Mouse (Mus musculus): Measurements from ENCODE around the gene 1700021F07Rik.

The 1700021F07Rik gene

DNA sequence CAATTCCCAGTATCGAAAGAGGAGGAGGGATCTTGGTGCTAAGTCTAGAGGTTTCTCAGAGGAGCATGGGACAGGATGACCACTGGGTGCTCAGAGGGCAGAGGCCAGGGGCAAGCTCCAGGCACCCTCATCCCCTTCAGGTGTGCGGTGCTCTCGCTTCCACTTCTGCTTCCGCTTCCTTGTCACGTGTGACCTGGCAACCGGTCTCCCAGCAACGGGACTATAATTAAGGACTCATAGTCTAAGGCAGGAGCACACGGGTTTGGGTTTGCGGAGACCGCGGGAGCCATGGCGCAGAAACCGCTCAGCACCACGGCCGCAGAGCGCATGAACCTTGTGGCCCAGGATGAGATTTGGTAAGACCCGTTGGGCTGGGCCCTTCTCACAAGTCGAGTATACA, at the start of gene 1700021F07Rik:
TSS of gene 1700021F07Rik (plus strand) at position 211 of the 400 bp plus-strand sequence.
- no peak for DNase-seq (ENCODE audit: low read depth, low spot score)

DNA sequence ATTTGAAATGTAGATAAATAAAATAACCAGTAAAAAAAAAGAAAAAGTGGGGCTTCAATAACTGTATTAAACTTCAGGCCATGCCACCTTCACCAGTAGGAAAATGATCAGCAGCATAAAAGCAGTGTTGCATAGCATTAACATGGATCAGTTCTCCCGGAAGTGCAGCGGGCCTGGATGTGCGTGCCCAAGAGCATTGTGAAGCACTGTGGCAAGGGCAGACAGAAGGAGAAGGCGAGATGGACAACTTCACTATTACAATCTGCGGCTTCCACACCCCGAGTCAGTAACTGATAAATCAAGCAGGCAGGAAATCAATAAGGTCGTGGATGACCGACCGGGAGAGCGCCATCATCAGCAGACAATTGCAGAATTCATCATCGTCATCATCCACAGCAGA, 49.2 kb upstream of the 1700021F07Rik start:
- DNase-seq (ENCODE audit: low read depth, low spot score), result no peak

DNA sequence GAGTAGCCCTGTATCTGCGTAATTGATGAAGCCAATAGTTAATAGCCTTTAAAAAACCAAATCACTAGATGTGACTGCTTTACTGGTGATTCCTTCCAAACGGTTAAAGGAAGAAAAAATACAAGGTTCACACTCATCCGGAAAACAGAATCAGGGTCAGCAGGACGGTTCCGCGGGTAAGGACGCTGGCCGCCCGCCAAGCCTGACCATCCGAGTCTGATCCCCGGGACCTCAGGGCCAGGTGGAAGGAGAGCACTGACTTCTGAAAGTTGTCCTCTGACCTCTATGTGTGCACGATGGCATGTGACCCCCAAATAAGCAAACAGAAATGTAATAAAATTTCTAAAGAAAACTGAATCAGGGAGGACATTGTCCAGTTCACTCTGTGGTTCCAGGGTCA, 43.3 kb upstream of the 1700021F07Rik start:
- no peak for DNase-seq (ENCODE audit: low read depth, low spot score)

DNA sequence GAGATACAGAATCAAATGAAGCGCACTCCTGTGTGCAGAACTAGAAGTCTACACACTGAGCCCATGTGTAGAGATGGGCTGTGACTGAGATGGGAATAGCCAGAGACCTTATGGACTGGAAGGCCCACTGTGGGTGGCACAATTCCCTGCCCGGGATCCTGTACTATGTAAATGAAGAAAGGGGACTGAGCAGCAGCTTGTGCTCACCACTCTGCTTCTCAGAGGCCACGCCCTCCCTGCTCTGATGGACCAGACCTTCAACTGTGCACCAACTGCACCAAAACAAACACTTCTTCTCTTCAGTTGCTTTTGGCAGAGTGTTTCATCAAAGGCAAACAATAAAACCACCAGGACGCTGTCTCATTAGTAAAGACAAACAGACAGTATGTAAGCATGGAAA, 37.9 kb upstream of the 1700021F07Rik start:
- no peak for DNase-seq (ENCODE audit: low read depth, low spot score)

DNA sequence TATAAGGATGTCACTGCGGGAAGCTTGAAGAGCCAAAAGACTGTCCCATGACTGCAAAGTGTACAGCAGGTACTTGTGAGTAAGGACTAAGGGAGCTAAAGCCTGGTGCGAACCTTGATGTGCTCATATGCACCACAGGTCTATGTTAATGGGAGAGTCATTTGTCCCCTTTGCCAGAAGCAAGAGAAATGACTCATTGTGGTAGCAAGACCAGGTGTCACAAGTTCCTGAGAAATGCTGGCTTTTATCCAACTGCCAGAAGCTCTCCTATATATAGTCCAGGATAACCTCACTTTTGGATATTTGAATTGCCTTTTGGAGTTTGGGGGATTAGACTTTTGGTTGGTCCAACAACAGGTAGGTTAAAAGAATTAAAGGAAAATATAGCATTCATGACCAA, 22.8 kb upstream of the 1700021F07Rik start:
- no peak for DNase-seq (ENCODE audit: low read depth, low spot score)

DNA sequence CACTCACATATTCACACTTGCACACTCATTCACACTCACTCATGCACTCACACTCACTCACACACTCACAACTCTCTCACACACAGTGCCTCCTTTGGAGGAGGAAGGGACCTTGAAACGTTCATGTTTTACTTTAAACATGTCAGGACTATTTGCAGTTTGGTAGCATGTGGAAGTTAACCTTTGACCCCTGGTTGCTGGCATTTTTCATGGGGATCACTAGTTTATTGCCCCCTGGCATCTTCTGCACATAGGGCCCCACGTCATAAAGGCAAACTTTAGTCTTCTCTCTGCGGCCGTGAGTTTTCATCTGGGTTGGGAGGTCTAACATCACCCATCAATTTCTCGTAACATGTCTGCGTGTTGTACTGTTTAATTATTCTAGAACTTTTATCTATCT, 8.4 kb upstream of the 1700021F07Rik start:
- no peak for DNase-seq (ENCODE audit: low read depth, low spot score)

DNA sequence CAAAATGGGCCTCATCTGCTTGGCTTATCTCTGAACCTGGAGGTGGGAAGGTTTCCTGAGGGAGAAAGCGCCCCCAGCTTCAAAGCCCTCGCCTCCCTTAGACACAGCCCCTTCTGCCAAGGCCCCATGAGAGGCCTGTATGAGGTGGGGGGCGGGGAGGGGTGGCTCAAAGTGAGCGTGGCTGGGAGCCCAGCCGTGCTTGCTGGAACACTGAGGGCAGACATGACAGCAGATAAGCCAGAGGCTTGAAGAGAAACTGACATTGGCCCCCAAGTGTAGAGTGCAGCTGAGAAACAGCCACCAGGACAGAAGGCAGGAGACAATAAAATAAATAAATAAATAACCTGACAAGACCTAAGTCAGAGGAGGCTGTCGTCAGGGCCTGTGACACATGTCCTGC, 7.2 kb upstream of the 1700021F07Rik start:
- no peak for DNase-seq (ENCODE audit: low read depth, low spot score)

DNA sequence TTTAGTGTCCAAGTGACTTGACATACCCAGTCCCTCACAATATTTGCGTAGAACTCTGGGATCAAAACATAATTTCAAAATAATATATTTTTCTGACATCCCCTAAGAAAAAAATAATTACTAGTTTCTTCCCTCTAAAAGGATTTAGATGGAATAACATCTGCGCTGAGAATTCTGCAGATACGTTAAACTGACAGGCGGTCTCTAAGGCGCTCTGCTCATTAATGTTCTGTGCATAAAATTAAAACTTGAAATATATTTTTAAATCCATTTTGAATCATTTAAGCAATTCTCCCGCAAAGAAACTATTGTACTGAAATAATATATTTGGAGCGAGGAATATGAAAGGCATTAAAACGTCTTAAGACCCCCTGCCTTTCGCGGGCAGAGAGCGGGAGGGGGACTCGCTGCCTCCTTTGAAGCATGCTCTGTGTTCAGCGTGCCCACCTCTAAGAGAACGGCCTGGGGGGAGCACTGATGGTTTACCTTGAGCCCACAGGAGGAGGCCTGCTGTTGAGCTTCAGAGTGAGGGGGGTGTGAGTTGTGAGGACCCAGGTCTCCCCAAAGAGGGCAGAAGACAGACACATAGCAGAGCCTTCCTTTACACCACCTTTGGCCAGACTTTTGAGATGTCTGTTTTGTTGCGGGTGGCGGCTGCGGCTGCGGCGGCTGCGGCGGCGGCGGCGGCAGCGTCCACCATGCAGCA, 6.1 kb upstream of the 1700021F07Rik start:
- no peak for DNase-seq (ENCODE audit: low read depth, low spot score)

DNA sequence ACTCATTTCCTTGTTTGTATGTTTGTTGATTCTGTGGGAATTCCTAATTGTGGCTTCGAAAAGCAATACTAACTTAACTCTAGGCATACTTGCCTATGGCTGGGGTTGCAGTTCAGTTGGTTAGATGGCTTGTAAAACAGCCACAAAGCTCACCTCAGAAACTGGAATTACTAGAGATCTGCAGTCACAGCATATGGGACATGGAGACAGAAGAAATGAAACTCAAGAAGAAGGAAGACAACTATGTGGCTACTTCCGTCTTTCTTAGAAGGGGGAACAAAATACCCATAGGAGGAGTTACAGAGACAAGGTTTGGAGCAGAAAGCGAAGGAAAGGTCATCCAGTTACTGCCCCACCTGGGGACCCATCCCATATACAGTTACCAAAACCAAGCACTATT, 6.1 kb downstream of the 1700021F07Rik start:
- DNase-seq (ENCODE audit: low read depth, low spot score), result no peak

DNA sequence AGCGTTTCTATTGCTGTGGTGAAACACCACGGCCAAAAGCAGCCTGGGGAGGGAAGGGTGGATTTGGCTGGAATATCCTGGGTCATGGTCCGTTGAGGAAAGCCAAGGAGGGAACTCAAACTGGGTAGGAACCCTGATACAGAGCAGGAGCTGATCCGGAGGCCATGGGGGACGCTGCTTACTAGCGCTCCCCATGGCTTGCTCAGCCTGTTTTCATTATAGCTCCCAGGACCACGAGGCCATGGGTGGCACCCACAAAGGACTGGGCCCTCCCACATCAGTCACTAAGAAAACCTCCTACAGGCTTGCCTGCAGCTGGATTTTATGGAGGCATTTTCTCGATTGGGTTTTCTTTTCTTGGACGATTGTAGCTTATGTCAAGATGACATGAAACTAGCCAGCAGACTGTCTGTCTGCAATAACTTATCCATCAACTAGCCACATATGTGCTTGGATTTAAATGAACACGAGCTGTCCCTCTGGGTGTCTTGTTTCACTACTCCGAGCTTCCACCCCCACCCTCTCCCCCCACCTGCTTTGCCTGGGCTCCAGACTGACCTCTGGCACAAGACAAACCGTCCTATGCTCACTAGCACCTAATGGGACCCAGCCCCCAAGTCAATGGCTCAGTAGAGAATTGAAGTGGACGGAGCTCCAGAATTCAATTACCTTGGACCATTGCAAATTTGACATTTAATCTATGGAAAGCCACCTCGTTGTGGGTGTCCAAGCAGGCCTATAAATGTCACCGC, 10.5 kb downstream of the 1700021F07Rik start:
- no peak for DNase-seq (ENCODE audit: low read depth, low spot score)

DNA sequence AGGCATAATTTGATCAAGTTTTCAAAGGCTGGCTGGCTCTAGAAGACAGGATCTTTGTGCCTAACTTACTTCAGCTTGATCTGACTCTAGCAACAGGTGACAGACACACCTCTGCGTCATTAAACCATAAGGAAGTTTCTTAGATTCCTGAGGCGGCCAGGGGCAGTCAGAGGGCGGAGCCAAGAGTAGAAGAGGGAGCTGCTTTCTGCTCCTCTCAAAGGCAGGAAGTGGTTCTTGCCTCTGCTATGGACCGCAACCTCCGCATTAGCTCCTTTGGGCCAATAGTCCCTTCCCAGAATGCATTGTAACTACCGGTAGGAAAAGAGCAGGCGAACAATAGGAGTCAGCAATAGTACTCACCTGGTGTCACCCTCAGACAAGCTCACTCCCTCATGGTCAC, 12.2 kb downstream of the 1700021F07Rik start:
- DNase-seq (ENCODE audit: low read depth, low spot score), result no peak

DNA sequence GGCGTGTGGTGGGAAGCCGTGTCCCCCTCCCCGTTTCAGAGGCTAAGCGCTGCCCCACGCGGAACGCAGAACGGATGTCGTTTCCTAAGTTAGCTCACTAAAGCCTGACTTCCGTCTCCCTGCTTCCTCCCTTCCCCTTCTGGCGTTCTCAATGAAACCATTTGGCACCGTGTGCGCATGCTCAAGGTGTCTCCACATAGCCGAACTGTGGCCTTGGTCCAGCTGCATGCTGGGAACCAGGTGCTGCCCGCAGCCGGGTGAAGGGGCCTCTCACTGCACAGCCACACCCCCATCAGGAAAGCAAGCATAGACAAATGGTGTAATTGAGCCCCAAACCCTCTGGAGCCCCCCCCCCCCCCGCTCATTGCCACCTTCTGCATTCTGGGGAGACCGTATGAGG, 13.0 kb downstream of the 1700021F07Rik start:
- DNase-seq (ENCODE audit: low read depth, low spot score), result no peak

DNA sequence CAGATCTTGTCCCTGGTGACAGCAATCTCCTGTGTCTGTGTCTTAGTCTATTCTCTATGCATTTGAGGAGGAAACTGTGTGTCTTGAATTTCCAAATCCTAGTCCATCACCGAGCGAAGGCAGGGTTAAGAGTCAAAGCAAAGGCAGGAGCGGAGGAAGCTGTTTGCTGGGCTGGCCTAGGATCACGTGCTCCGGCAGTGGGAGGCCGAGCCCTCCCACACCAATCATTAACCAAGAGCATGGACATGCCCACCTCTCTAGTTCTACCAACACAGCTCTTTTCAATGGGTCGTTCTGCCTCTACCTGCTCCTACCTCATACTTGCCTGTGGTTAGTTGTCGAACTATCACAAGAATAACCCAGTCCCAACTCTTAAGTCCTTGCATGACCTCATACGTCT, 13.5 kb downstream of the 1700021F07Rik start:
- DNase-seq (ENCODE audit: low read depth, low spot score), result no peak

DNA sequence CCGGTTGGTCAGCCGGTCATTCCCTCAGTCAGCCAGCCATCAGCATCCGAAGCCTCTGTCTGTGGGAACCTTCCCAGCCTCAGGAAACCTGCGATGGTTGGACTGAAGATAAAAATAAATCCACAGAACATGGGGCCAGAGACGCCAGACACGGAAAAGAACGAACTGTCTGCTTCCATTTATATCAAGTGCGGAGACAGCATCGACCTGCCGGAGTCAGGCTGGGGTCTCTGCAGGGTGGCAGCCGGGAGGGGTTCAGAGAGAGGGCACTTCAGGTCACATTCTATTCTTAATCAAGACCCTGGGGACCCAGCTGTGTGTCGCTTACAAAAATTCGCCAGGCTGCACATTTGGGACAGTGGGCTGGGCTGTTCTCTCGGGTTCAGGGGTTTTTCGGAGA, 17.4 kb downstream of the 1700021F07Rik start:
- DNase-seq (ENCODE audit: low read depth, low spot score), result no peak

DNA sequence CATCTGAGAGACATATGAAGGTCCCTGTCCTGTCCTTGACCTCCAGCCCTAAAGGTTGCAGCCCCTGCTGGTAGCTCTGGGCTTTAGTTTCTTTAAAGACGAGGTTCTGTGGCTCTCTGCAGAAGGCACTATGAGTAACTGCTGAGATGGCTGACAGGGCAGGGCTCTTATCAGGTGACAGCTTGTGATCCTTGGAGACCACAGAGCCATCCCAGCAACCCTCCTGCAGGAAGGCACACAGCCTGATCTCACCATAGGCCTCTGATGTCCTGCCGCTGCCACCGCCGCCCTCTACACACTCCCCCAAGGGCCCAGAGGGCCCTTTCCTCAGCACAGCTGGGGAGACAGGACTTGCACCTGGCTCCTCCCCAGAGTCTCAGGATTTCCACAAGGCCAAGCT, 19.4 kb downstream of the 1700021F07Rik start:
- DNase-seq (ENCODE audit: low read depth, low spot score), result no peak

DNA sequence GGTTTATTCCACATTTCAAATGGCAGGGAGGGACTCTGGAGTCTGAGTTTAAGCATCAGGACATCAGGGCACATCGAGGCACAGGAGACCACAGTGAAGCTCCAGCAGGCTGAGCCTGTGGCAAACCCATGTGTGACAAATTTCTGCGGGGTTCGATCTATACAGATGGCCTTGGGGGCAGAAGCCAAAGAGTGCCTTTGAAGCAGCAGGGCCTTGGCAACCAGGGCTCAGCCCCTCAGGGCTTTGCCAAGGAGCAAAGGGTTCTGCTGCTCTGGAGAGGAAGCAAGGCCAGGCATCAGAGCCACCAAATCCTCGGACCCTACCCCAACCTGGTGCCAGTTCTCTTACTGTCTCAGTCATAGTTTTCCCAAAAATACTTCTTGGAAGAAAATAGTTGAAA, 20.3 kb downstream of the 1700021F07Rik start:
- DNase-seq (ENCODE audit: low read depth, low spot score), result no peak

DNA sequence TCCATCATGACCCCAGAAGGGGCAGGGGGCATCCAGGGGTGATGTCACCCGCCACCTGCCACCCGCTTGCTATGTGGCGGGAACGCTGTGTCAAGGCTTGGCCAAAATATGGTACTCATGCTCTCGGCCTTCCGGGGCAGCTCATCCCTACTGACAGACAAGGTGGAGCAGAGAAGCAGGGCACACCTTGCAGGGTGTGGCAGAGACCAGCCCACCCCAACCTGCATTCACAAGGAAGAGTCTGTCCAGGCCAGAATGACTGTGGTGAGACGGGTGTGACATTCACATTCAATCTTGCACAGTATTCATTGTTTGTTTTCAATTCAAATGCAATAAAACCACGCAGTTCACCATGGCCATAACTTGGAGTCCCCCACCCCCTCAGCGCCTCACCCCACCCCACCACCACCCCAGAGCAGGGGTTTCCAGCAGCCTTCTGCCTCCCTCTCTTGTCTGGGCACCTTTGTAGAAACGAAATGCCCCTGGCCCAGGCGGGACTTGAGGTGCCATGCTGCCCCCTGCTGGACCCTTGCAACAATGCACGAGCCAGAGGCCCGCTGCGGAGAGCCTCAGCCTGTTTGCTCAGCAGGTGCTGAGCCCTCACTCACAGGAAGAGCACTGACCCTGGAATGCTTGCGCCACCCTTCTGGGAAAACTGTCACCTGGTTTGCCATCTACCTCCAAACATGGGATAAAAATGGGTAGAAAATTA, 23.8 kb downstream of the 1700021F07Rik start:
- peak; percentile 74 for DNase-seq (ENCODE audit: low read depth, low spot score)

DNA sequence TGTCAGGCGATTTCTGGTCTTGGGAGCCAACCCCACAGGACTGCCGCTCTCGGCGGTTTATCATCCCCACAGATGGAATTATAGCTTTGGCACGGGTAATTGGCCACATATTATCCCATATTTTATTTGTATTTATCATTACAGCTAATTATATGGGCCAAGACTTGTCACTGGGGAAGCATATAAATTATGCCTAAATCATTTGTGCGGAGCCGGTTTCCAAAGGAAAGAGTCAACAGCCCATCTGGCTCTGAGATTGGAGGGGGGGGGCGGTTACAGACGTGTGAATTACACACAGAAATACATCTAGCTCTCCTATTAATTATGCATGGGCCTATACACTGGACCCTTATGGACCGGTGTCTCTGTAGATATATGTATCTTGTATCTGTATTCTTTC, 26.9 kb downstream of the 1700021F07Rik start:
- no peak for DNase-seq (ENCODE audit: low read depth, low spot score)

DNA sequence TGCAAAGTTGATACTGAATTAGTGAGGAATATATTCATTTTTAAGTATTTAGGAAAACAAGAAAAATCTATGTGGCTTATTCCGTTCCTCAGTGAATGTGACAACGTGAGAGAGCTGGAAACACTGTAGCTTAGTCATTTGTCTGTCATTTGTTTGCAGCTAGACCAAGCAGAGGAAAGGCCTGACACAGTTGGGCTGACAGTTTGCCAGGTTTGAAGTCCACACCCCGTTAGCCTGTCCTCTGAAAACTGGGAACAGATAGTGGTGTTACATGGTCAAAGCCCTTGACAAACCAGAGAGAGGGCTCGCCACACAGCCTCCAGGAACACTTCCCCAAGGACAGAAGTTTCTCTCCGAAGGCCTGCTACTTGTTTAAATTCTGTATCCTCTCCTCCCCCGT, 28.3 kb downstream of the 1700021F07Rik start:
- no peak for DNase-seq (ENCODE audit: low read depth, low spot score)

DNA sequence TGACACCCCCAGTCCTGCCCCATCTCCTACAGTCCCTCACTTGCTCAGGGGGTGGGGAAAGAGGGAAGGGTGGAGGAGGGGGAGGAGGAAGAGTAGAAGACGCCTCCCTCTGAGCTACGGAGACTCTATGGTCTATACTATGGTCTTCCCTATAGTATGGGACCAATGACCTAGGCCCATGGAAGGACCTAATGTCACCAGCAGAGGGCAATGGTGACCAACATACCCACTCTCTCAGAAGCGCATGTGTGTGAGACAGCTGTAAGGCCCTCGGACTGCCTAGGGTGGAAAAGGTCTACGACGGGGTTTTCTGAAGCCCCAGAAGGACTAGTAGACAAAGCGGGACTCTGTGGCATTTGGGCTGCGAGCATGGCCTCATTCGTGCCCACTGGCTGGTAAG, 31.5 kb downstream of the 1700021F07Rik start:
- DNase-seq (ENCODE audit: low read depth, low spot score), result no peak

DNA sequence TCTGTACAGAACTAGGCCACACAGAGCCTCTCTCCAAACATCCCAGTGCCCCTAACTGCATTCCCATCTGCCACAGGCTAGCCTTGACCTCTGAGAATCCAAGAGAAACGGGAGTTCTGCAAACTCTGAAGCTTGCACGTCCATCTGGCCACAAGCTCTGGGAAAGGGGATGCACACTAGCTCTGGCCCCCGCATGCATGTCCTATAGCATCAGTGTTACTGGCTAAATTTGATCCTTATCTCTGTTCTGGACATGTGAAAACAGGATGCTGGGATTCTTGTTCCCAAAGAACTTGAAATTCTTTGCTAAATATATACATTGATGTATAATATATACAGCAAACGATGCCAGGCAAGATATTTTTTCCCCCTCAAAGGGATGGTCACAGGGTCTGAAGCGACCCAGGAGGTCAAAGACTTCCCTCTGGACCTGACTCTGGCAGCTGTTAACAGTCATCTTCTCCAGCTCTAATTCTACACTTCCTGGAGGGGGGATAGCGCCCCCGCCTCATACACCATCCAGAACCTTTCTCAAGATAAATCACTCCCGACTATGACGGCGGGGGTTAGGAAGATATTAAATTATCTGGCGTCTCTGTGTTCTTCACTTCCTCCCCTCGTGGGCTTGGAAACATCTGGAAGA, 36.5 kb downstream of the 1700021F07Rik start:
- no peak for DNase-seq (ENCODE audit: low read depth, low spot score)

DNA sequence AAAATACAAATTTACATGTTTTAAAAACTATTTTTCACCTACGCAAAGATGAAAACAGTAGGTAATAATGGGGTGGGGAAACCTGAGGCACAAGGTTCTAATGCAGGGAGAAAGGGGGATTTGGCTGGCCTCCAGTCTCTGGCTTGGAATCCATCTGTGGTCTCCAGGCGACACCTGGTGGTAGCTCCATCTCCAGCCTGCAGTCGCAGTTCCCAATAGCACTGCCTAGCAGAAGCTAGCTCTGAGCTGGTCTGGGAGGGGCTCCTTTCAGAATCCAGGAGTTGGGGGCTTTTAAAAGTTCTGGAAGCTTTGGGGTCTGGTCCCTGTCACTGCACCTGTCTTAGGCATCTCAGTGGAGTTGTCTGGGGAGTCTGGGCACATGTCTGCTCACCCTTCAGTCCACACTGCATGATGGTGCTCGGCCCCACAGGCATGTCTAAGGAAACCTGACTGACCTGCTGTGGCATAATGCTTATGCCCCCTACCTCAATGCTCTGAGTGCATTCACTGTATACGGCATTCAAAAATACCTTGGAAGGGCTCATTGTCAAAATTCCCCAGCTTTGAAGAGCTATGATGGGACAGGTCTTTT, 39.6 kb downstream of the 1700021F07Rik start:
- DNase-seq (ENCODE audit: low read depth, low spot score), result peak; percentile 51

Measured in embryo, embryonic 11.5 days (tissue).